Mouse (Mus musculus): ENCODE data around the gene Cln6. TPM values are rescaled to one million over a fixed set of nuclear protein-coding genes. Genes with fewer than 3 reads are reported as not detected.

Cln6 gene
- polyA plus RNA-seq, 1 experiment: 91.1 TPM

GRCm38 (mm10) chr9:62848641-62849040 is 10.1 kb downstream of the Cln6 start:
- TF ChIP-seq EP300 (IDR thresholded peaks at IDR 0.05; ENCODE audit: insufficient read depth, low read depth, low read length): no peak
- TF ChIP-seq CTCF (IDR thresholded peaks at IDR 0.05; ENCODE audit: low read depth, low read length): no peak
- TF ChIP-seq POLR2A (IDR thresholded peaks at IDR 0.05; ENCODE audit: insufficient read depth, low read length): no peak
- Histone ChIP-seq H3K27ac (ENCODE audit: insufficient read depth, low read length) (no peak overlapping the region), H3K9ac (ENCODE audit: low read depth, poor library complexity, severe bottlenecking) (no peak overlapping the region)

DNA sequence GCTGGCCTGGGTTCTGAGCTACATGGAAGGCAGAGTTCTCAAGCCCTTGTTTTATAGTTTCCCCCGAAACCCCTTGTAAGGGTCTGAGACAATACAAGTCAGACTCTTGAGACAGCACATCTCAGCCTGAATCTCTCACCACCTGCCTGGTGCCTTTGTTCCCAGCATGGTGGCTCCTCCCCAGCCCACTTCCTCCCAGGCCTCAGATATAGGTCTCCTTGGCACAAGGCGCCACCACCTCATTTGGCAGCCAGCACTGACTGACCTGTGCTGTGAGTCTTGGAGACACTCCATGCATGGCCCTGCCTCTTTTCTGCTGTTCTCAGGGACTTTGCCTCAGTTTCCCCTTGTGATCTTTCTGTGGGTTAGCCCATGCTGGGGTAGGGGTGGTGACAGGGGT is 13.0 kb downstream of the Cln6 start:
- Histone ChIP-seq H3K4me3 (ENCODE audit: low read depth, low read length) (no peak overlapping the region), H3K9ac (ENCODE audit: low read depth, poor library complexity, severe bottlenecking) (no peak overlapping the region), H3K9me3 (replicated peaks; ENCODE audit: control insufficient read depth, insufficient read depth, low read length, poor library complexity, severe bottlenecking) (no peaks in the 10 kb centered on the region), H3K27me3 (ENCODE audit: control insufficient read depth, insufficient read depth, low read length, poor library complexity, severe bottlenecking) (no peaks in the 10 kb centered on the region), H3K36me3 (ENCODE audit: control insufficient read depth, insufficient read depth, low read length, poor library complexity, severe bottlenecking) (no peaks in the 10 kb centered on the region), H3K27ac (ENCODE audit: insufficient read depth, low read length) (no peak overlapping the region), H3K4me1 (ENCODE audit: control insufficient read depth, insufficient read depth, low read length) (peaks cover 7% of the 10 kb centered on the region)
- TF ChIP-seq CTCF (IDR thresholded peaks at IDR 0.05; ENCODE audit: low read depth, low read length) (no peak), EP300 (IDR thresholded peaks at IDR 0.05; ENCODE audit: insufficient read depth, low read depth, low read length) (no peak)

More at GRCm38 (mm10) chr9:62848641-62849040, 10.1 kb downstream of the Cln6 start:
- Histone ChIP-seq H3K4me1 (ENCODE audit: control insufficient read depth, insufficient read depth, low read length) (peaks cover 7% of the 10 kb centered on the region), H3K9me3 (replicated peaks; ENCODE audit: control insufficient read depth, insufficient read depth, low read length, poor library complexity, severe bottlenecking) (no peaks in the 10 kb centered on the region), H3K27me3 (ENCODE audit: control insufficient read depth, insufficient read depth, low read length, poor library complexity, severe bottlenecking) (no peaks in the 10 kb centered on the region), H3K36me3 (ENCODE audit: control insufficient read depth, insufficient read depth, low read length, poor library complexity, severe bottlenecking) (no peaks in the 10 kb centered on the region), H3K4me3 (ENCODE audit: low read depth, low read length) (no peak overlapping the region)

DNA sequence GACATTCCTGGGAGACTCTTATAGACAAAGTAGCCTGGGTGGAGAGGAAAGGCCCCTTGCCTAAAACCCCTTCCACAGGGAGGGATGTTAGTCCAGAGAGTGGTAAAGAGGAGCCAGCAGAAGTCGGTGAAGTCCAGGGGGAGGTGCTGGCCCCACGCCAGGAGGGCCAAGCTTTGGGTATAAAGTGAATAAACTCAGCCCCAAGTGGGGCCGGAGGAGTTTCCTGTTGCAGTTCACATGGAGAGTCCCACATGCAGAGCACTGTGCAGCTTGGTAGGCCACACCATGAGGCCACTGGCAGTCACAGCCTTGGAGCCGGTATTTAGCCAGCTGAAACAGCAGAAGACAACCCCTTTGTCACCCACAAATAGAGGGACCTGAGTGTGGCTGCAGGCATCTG is 15.9 kb downstream of the Cln6 start:
- Histone ChIP-seq H3K4me1 (ENCODE audit: control insufficient read depth, insufficient read depth, low read length) (peaks cover 7% of the 10 kb centered on the region), H3K9me3 (replicated peaks; ENCODE audit: control insufficient read depth, insufficient read depth, low read length, poor library complexity, severe bottlenecking) (no peaks in the 10 kb centered on the region), H3K9ac (ENCODE audit: low read depth, poor library complexity, severe bottlenecking) (no peak overlapping the region), H3K36me3 (ENCODE audit: control insufficient read depth, insufficient read depth, low read length, poor library complexity, severe bottlenecking) (no peaks in the 10 kb centered on the region), H3K27me3 (ENCODE audit: control insufficient read depth, insufficient read depth, low read length, poor library complexity, severe bottlenecking) (no peaks in the 10 kb centered on the region), H3K4me3 (ENCODE audit: low read depth, low read length) (no peak overlapping the region), H3K27ac (ENCODE audit: insufficient read depth, low read length) (no peak overlapping the region)
- TF ChIP-seq POLR2A (IDR thresholded peaks at IDR 0.05; ENCODE audit: insufficient read depth, low read length) (no peak), EP300 (IDR thresholded peaks at IDR 0.05; ENCODE audit: insufficient read depth, low read depth, low read length) (no peak), CTCF (IDR thresholded peaks at IDR 0.05; ENCODE audit: low read depth, low read length) (no peak)

DNA sequence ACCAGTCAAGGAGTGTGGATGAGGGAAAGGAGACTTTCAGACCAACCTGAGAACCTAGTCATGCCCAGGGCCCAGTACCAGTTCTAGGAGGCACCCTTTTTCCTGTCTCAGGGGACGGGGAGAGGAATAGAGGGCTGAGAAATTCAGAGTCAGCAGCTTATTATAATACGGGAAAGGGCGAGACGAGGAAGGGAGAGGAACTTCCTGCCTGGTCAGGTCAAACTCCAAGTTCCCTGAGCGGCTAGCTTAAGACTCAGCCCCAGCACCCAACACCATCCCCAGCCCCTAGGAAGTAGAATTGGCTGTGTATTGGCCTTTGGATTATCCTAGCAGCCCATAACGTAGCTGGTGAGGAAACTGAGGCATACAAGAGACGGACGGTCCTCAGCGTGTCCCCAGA is 18.6 kb downstream of the Cln6 start:
- TF ChIP-seq EP300 (IDR thresholded peaks at IDR 0.05; ENCODE audit: insufficient read depth, low read depth, low read length): no peak
- TF ChIP-seq POLR2A (IDR thresholded peaks at IDR 0.05; ENCODE audit: insufficient read depth, low read length): no peak
- no peak for TF ChIP-seq CTCF (IDR thresholded peaks at IDR 0.05; ENCODE audit: low read depth, low read length)
- Histone ChIP-seq H3K9ac (ENCODE audit: low read depth, poor library complexity, severe bottlenecking) (no peak overlapping the region), H3K4me1 (ENCODE audit: control insufficient read depth, insufficient read depth, low read length) (peaks cover 8% of the 10 kb centered on the region), H3K4me3 (ENCODE audit: low read depth, low read length) (no peak overlapping the region), H3K27ac (ENCODE audit: insufficient read depth, low read length) (no peak overlapping the region), H3K9me3 (replicated peaks; ENCODE audit: control insufficient read depth, insufficient read depth, low read length, poor library complexity, severe bottlenecking) (no peaks in the 10 kb centered on the region), H3K27me3 (ENCODE audit: control insufficient read depth, insufficient read depth, low read length, poor library complexity, severe bottlenecking) (no peaks in the 10 kb centered on the region), H3K36me3 (ENCODE audit: control insufficient read depth, insufficient read depth, low read length, poor library complexity, severe bottlenecking) (no peaks in the 10 kb centered on the region)

- Histone ChIP-seq H3K36me3 (ENCODE audit: control insufficient read depth, insufficient read depth, low read length, poor library complexity, severe bottlenecking) (no peaks in the 10 kb centered on the region), H3K27ac (ENCODE audit: insufficient read depth, low read length) (no peak within 1 kb of the TSS), H3K27me3 (ENCODE audit: control insufficient read depth, insufficient read depth, low read length, poor library complexity, severe bottlenecking) (no peaks in the 10 kb centered on the region), H3K9me3 (replicated peaks; ENCODE audit: control insufficient read depth, insufficient read depth, low read length, poor library complexity, severe bottlenecking) (no peaks in the 10 kb centered on the region), H3K9ac (ENCODE audit: low read depth, poor library complexity, severe bottlenecking) (no peak within 1 kb of the TSS), H3K4me3 (ENCODE audit: low read depth, low read length) (no peak within 1 kb of the TSS), H3K4me1 (ENCODE audit: control insufficient read depth, insufficient read depth, low read length) (peaks cover 8% of the 10 kb centered on the region)
- TF ChIP-seq POLR2A (IDR thresholded peaks at IDR 0.05; ENCODE audit: insufficient read depth, low read length) (no peak), CTCF (IDR thresholded peaks at IDR 0.05; ENCODE audit: low read depth, low read length) (no peak), EP300 (IDR thresholded peaks at IDR 0.05; ENCODE audit: insufficient read depth, low read depth, low read length) (no peak)
These were observed 19.2 kb downstream of the Cln6 start, which contains the start of gene Calml4 for GRCm38 (mm10) chr9:62857719-62858261. TSS of gene Calml4 (plus strand) at chr9:62858080.

DNA sequence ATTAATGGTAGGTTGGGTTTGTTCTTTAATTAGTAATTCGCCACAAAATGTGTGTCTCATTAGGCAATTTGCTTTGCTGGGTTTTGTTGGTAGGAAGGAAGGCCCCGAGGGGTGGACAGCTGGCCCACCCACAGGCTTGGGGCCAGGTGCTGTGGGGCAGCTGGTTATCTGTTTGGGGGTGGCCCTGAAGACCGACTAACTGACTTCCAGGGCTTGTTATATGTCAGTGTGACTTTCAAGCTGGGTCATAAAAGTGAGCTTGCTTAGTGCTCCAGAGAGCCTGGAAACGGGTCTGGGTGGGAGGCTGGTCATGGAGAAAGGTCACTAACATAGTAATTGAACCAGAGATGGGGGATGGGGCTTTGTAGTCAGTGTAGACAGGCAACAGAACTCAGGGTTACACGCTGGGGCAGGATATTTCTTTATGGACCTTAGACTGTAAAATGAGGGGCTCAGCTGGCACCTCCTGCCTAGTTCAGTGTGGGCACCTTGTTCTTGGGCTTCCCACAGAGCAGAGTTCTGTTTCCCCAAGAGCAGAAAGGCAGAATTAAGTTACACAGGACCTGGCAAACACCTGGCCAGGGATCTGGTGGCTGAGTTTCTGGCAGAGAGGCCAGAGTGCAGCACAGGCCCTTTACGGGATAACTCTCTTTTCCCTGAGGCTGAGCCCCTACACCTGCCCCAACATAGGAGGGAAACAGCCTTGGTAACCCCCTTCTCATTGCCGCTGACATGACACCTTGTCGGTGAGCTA is 19.9 kb downstream of the Cln6 start:
- no peak overlapping the region for H3K9ac ChIP-seq (ENCODE audit: low read depth, poor library complexity, severe bottlenecking)
- TF ChIP-seq CTCF (IDR thresholded peaks at IDR 0.05; ENCODE audit: low read depth, low read length) (no peak), POLR2A (IDR thresholded peaks at IDR 0.05; ENCODE audit: insufficient read depth, low read length) (no peak), EP300 (IDR thresholded peaks at IDR 0.05; ENCODE audit: insufficient read depth, low read depth, low read length) (no peak)
- H3K4me3 ChIP-seq (ENCODE audit: low read depth, low read length): no peak overlapping the region

More for the DNA sequence above, 19.9 kb downstream of the Cln6 start:
- peaks cover 8% of the 10 kb centered on the region for H3K4me1 ChIP-seq (ENCODE audit: control insufficient read depth, insufficient read depth, low read length)
- no peaks in the 10 kb centered on the region for H3K36me3 ChIP-seq (ENCODE audit: control insufficient read depth, insufficient read depth, low read length, poor library complexity, severe bottlenecking)
- H3K27ac ChIP-seq (ENCODE audit: insufficient read depth, low read length): no peak overlapping the region
- no peaks in the 10 kb centered on the region for H3K9me3 ChIP-seq (replicated peaks; ENCODE audit: control insufficient read depth, insufficient read depth, low read length, poor library complexity, severe bottlenecking)
- no peaks in the 10 kb centered on the region for H3K27me3 ChIP-seq (ENCODE audit: control insufficient read depth, insufficient read depth, low read length, poor library complexity, severe bottlenecking)
